Mouse (Mus musculus): ENCODE measurements around the gene Timmdc1.
"Not testable (repeated sequence)": the region's sequence is repeated elsewhere in the genome, so short reads cannot be mapped to it uniquely, and the experiment has no call there.

The Timmdc1 gene

DNA sequence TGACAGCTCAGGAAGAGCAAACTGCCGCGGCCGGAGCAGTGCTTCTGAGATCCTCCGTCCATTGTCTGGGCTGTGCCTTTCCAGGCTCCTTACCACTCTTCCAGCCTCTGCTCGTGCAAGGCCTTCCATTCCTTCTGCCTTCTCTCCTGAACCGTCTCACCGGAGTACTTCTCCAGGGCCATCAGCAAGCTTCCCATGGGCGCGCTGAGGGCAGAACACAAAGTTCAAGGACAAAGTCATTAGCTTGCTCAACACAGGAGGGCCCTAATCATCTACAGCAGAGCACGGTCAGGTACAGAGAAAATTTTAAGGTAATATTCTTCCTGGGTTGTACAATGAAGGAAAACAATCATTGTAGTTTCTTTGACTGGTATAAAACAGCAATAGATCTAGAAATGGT lies 20.0 kb downstream of the Timmdc1 start:
- in situ Hi-C loops (cut with MboI, MseI) = no loop called here

DNA sequence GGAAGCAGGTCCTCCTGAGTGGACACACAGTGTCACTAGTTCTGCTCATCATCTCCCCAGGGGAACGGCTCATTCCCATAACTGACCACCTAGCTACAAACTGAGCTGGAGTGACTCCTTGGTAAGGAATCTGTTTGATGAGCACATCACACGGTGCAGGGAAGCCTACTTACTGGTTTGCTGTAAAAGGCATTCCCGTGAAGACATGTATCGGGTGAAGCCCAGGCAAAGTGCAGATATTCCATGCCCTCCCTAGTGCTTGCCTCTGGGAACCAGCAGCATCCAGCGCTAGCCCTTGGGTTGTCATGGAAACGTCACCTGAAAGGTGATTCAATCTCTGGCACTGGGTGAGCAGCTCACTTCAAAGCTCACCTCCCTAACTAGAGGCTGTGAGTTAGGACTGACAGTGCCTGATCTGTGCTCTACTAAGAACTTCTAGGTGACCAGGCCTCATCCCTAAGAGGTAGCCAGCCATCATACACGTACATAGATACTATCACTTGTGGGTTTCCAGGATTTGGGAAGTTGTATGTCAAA lies 25.8 kb downstream of the Timmdc1 start:
- in situ Hi-C loops (cut with MboI, MseI) = no loop called here

DNA sequence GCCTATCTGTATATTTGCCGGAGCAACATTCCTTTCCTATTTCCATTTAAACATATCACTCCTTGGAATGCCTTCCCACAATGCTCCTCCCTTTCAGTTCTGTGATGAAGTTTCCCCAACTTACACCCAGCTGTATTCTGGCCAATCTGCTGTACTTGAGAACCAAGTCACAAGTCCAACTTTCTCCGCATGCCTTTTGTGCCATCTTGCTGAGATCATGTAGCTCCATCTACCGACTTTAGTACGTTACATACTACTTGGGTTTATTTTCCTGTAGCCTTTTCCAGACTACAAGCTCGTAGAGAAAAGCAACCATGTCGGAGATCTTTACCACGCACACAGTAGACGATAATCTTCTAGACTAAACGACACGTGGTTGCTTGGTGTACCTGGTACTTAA lies 28.6 kb downstream of the Timmdc1 start:
- in situ Hi-C loops (cut with MboI, MseI) = no loop called here

DNA sequence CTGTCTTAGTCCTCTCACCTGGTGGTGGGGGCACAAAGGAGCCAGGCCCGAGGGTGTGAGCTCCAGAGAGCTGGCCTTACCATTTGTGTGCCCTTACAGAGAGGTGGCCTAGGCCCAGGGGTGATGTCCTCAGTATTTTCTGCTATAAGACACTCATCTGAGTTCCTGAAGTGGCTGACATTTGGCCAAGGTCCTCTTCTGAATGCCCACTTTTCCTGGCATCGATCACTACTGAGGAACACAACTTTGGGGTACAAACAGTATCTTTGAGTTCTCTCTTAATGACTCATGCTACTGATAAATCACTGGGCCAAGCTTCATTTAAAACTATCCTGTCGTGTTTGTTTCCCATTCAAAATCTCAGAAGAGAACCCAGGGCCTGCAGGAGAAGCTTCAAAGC lies 29.9 kb downstream of the Timmdc1 start:
- in situ Hi-C loops (cut with MboI, MseI) = no loop called here

DNA sequence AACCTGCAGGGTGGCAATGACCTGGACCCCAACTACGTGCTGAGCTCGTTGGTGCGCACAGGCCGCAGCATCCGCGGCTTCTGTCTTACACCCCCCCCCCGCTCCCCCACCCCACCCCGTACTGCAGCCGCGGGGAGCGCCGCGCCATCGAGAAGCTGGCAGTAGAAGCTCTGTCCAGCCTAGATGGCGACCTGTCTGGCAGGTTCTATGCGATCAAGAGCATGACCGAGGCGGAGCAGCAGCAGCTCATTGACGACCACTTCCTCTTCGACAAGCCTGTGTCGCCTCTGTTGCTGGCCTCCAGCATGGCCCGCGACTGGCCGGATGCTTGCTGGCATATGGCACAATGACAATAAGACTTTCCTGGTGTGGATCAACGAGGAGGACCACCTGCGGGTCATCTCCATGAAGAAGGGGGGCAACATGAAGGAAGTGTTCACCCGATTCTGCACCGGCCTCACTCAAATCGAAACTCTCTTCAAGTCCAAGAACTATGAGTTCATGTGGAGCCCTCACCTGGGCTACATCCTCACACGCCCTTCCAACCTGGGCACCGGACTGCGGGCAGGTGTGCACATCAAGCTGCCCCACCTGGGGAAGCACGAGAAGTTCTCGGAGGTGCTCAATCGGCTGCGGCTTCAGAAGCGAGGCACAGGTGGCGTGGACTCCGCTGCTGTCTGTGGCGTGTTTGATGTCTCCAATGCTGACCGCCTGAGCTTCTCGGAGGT lies 38.7 kb downstream of the Timmdc1 start:
- in situ Hi-C loops (cut with MboI, MseI) = loop anchor here (5.0 to 10.0 kb wide), 3 partner anchors 36 to 161 kb away; no protein-coding TSS in a partner anchor

DNA sequence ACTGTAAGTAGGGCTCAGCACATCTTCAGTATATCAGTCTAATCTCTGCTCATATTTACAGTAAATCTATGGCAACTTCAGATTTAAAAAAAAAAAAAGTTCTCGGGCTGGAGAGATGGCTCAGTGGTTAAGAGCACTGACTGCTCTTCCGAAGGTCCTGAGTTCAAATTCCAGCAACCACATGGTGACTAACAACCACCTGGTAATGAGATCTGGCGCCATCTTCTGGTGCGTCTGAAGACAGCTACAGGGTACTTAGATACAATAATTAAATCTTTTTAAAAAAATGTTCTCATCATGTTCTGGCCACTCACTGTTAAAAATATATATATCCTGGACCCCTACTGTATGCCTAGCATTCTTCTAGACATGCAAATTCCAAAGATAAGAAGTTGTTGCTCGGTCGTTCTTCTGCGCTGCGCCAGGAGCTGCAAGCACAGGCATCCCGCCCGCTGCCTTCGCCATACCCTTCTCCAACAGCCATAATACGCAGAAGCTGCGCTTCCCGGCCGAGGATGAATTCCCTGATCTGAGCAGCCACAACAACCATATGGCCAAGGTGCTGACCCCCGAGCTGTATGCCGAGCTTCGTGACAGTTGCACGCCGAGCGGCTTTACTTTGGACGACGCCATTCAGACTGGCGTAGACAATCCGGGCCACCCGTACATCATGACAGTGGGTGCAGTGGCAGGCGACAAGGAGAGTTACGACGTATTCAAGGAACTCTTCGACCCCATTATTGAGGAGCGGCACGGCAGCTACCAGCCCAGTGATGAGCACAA lies 39.5 kb downstream of the Timmdc1 start:
- in situ Hi-C loops (cut with MboI, MseI) = loop anchor here (5.0 to 10.0 kb wide), 3 partner anchors 36 to 161 kb away; no protein-coding TSS in a partner anchor

DNA sequence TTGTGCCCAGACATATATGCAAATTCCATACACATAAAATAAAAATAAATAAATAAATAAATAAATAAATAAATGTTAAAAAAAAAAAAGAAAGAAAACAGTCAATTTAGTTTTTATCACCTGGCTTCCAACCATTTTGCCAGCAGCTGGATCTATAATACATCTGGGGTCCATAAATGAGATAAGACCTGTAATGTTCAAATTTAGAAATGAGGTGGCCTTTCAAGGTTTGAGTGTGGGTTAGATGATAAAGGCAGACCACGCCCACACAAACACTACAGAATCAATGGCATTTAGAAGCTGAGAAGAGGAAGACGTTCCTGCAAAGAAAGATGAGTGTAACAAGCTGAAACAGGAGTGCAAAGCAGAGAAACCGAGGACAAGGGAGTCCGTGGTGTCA lies 41.1 kb downstream of the Timmdc1 start:
- in situ Hi-C loops (cut with MboI, MseI) = loop anchor here (5.0 to 10.0 kb wide), 3 partner anchors 34 to 159 kb away; no protein-coding TSS in a partner anchor

DNA sequence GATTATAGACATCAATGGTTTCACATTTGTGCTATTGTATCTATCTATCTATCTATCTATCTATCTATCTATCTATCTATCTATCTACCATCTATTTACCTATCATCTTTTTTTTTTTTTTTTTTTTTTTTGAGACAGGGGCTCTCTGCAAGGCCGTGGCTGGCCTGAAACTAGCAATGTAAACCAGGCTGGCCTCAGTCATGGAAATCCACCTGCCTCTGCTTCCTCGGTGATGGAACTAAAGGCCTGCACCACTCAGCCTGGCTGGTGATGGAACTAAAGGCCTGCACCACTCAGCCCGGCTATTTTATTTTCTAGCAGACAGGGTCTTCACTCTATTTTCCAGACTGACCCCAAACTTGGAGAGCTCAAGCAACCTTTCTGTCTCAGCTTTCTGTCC lies 44.2 kb downstream of the Timmdc1 start:
- in situ Hi-C loops (cut with MboI, MseI) = no loop called here

DNA sequence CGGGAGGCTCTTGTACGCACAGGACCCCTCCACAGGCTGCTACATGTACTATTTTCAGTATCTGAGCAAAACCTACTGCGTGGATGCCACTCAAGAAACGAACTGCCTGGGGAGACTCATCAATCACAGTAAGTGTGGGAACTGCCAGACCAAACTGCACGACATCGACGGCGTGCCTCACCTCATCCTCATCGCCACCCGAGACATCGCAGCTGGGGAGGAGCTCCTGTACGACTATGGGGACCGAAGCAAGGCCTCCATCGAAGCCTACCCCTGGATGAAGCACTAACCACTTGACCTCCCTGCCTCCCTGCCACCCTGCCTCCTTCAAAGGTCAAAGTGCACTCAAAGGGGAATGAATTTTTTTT lies 45.2 kb downstream of the Timmdc1 start:
- in situ Hi-C loops (cut with MboI, MseI) = not testable (repeated sequence)

DNA sequence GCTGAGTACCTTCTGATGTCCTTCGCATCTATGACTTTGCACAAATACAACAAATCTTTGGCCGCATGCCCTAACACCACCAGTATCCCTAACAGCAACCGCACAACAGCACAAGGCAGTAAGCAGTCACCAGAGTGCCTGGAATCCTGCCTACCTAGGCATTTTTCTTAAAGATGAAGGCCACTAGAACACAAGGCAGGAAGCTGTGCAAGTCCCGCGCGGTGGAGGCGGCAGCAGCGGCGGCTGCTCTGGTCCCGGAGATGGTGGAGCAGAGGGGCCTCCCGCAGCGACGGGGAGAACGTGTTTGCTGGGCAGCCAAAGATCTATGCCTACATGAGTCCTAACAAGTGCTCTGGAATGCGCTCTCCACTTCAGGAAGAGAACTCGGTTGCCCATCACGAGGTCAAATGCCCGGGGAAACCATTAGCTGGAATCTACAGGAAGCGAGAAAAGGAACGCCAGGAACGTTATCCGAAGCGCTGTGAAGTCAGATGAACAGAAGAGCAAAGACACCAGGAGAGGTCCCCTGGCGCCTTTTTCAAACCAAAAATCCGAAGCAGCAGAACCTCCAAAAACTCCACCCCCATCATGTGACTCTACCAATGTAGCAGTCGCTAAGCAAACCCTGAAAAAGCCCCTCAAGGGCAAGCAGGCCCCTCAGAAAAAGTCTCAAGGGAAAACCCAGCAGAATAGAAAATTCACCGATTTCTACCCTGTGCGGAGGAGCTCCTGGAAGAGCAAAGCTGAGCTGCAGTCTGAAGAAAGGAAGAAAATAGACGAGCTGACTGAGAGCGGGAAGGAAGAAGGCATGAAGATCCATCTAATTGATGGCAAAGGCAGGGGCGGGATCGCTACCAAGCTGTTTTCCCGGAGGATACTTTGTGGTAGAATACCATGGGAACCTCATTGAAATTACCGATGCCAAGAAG lies 45.9 kb downstream of the Timmdc1 start:
- in situ Hi-C loops (cut with MboI, MseI) = no loop called here

DNA sequence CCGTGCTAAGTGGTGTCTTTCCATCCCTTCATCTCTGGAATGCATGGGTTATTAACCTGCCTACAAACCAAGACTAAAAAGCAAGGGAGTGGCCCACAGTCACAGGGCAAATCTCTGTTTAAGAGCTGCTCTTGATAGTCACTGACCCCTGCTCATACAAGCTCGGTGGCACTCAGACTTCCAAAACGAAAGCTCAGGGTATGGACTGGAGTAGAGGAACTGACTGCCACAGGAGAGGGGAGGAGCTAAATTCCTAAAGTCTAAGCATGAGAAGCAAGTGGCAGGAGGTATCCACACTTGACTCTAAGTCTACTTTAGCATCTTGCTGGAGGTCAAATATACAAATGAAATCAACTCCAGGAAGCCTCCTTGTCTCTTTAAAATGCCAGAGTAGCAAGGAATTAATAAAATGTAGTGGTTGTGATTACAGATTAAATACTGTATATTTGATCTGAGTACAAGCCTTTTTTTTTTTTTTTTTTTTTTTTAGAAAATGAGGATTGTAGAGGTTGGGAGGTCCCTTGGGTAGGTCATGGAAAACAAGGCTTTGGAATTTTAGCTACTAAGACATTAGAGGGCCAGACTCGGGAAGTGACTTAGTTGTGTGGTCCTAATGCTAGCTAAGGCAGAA lies 46.7 kb downstream of the Timmdc1 start:
- in situ Hi-C loops (cut with MboI, MseI) = no loop called here

DNA sequence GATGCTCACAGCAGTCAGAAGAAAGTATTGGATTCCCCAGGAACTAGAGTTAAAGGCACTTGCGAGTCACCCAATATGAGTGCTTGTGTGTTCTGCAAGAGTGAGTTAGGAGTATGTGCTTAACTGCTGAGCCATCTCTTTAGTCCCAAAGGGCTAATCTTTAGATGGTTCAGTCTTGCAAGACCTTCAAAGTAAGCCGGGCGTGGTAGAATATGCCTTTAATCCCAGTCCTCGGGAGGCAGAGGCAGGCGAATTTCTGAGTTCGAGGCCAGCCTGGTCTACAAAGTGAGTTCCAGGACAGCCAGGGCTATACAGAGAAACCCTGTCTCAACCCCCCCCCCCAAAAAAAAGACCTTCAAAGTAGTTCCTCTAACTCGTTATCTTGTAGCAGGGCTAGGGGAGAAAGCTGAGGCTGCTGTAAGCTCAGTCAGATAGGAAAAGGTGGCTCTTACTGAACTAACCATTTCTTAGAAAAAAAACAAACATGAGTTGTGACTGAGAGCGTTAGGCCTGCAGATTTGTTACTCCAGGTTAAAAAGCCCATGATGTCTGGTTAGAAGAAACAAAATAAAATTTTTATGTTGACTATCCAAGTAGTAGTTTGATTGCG lies 47.7 kb downstream of the Timmdc1 start:
- in situ Hi-C loops (cut with MboI, MseI) = no loop called here

DNA sequence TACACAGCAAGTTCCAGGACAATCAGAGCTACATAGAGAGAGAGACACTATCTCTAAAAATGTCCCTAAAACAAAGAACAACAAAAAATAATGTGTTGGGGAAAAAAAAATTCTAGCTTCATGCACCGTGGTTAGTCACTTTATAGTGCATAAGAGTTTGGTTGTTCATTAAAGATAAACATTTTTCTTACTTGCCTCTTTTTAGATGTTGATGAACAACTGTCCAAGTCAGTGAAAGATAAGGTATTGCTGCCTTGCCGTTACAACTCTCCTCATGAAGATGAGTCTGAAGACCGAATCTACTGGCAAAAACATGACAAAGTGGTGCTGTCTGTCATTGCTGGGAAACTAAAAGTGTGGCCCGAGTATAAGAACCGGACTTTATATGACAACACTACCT lies 48.8 kb downstream of the Timmdc1 start:
- in situ Hi-C loops (cut with MboI, MseI) = no loop called here

DNA sequence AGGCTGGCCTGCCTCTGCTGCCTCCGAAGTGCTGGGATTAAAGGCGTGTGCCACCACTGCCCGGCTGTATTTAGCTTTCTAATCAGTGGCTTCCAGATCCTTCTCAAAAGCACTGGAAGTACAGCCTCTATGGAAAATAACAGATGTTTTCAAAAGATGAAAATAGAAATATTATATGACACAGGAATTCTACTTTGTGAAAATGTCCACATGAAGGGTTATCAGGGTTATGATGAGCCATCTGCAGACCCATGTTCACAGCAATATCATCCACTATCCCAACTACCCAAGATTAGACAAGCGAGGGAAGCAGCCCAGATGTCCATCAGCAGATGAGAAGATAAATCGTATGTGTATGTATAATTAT lies 50.0 kb downstream of the Timmdc1 start:
- in situ Hi-C loops (cut with MboI, MseI) = no loop called here

DNA sequence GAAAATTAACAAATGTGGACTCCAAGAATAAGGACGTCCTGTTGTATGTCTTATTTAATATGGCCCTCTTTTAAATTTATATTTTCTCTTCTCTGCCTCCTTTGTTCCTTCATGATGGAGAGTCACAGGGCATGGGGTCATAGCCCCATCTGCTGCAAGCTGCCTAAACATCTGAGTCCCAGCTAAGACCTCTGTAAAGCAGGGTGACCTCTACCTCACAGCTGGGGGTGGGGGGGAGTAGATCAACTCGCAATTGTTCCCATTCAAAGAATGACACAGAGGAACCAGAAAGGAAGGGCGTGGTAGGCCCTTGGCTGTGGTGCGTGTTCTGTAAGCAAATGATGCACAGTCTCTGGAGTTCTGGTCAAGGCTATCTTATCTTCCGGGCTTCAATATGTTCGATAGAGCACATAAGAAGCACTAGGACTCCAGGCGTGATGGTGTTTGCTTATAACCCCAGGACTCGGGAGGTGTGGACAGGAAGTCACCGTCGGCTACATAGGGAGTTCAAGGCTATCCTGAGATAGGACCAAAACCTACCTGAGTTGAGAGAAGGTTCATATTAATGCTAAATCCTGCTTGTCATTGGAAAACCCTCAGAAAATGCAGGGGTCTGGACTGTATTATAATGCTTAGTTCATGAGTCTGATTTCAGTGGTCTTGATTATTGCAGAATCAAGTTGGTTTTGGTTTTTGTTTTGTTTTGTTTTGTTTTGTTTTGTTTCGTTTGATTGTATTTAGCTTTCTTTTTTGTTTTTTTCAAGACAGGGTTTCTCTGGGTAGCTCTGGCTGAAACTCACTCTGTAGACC lies 50.6 kb downstream of the Timmdc1 start:
- in situ Hi-C loops (cut with MboI, MseI) = no loop called here

DNA sequence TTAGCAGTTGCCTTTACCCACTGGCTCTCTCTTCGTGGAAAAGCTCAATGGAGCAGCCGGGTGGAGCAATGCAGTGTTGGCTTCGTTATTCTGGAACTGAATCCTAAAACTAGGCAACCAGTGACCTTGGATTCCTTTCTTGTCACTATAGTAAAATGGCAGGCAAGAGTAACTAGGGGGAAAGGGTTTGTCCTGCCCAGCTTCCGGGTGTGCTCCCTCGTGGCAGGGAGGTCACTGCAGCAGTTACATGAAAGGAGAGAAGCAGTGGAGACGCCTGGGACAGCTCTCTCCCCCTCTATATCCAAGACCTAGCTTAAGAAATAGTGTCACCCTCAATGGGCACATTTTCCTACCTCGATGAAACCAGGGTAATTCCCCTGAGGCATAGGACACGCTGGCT lies 53.0 kb downstream of the Timmdc1 start:
- in situ Hi-C loops (cut with MboI, MseI) = no loop called here

DNA sequence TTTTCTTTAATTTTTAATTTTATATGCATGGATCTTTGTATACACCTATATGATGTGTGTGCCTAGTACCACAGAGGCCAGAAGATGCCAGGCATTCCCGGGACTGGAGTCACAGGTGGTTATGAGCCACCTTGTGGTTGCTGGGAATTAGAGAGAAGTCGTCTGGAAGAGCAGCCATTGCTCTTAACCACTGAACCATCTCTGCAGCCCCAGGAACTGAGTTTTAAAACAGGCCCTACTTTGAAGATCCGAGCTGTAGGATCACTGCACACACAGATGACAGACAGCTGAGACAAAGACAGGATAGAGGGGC lies 53.8 kb downstream of the Timmdc1 start:
- in situ Hi-C loops (cut with MboI, MseI) = no loop called here

DNA sequence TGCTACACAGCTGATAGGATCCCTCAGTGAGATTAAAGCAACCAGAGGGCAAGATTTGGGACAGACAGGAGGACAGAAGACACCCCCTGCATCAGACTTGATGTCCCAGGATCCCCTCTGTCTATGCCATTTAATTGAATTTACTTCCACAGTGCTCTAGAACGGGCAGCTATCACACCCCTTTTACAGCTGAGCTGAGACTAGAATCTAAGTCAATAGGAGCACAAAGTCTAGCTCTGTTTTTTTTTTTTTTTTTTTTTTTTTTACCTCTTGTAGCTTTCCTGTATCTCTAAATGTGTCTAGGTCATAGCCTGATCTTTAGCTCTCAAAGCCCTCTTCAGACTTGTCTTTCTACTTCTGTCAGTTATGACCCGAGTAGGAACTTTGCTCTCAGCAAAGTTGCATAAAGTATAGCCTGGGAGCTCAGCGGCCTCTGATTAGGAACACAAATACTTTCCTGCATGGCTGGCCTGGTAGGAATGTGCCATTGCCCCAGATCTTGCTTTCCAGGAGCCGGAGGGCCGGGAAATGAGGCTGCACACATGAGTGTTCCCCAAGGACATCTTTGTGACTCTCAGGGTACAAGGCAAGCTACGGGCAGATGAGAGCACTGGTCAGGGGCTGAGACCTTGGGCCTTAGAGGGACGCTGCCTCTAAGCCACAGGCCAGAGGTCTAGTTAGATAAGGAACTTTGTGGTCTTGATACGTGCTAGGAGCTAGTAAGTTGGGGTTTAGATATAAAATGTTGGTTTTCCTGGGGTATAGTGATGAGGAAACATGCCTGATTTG lies 54.4 kb downstream of the Timmdc1 start:
- in situ Hi-C loops (cut with MboI, MseI) = no loop called here

Measured in T-helper 2 cell (primary cell).